Mouse (Mus musculus) midbrain, embryonic 14.5 days (tissue): ENCODE measurements around the gene Eefsec. TPM values are rescaled to one million over a fixed set of nuclear protein-coding genes. Genes with fewer than 3 reads are reported as not detected.

Experiments
- ATAC-seq: fragments of 200-750 bp; cut with Nextera tagmentation; 2 replicates; pipeline ENCODE4 v1.8.0; 2017; ENCODE audit warnings: moderate number of reproducible peaks, moderate library complexity; ENCODE audit not compliant: low FRiP score, low TSS enrichment
- DNase-seq: peaks from one replicate; pipeline ENCODE4 v3.0.0-alpha.2; 2015
- H3K27ac ChIP-seq: fragments of 300-500 bp; sonication (generic); replicated peaks from 2 replicates; pipeline ENCODE4 v1.5.1; 2014; ENCODE audit warnings: mild to moderate bottlenecking, low read depth, low read length, moderate library complexity
- H3K27me3 ChIP-seq: fragments of 300-500 bp; sonication (generic); 2 replicates; pipeline ENCODE4 v1.6.1; 2014; ENCODE audit warnings: low read length, control low read depth, mixed read lengths; ENCODE audit not compliant: control insufficient read depth, insufficient read depth
- H3K36me3 ChIP-seq: fragments of 300-500 bp; sonication (generic); 2 replicates; pipeline ENCODE4 v1.6.1; 2014; ENCODE audit warnings: low read length, control low read depth; ENCODE audit not compliant: control insufficient read depth, insufficient read depth
- H3K4me1 ChIP-seq: fragments of 300-500 bp; sonication (generic); 2 replicates; pipeline ENCODE4 v1.6.1; 2014; ENCODE audit warnings: mild to moderate bottlenecking, antibody characterized with exemption, low read length, control low read depth; ENCODE audit not compliant: control insufficient read depth, insufficient read depth
- H3K4me2 ChIP-seq: fragments of 300-500 bp; sonication (generic); 2 replicates; pipeline ENCODE4 v1.6.1; 2014; ENCODE audit warnings: mild to moderate bottlenecking, low read length, moderate library complexity
- H3K4me3 ChIP-seq: fragments of 300-500 bp; sonication (generic); replicated peaks from 2 replicates; pipeline ENCODE4 v1.5.1; 2014; ENCODE audit warnings: low read depth, low read length
- H3K9ac ChIP-seq: fragments of 300-500 bp; sonication (generic); replicated peaks from 2 replicates; pipeline ENCODE4 v1.6.1; 2014; ENCODE audit warnings: mild to moderate bottlenecking, low read length, moderate library complexity
- H3K9me3 ChIP-seq: fragments of 300-500 bp; sonication (generic); 2 replicates; pipeline ENCODE4 v1.6.1; 2016; ENCODE audit warnings: low read length, control low read depth, mixed read lengths; ENCODE audit not compliant: control insufficient read depth
- WGBS: fragments of 180-500 bp; shearing (Covaris S2); extraction: QIAGEN DNeasy Blood & Tissue Kit; methylation state at CpG from one replicate; pipeline ENCODE4 v1.1.7; 2014; 5-methylcytosine and 5-hydroxymethylcytosine counted together
- polyA plus RNA-seq: library from polyadenylated mRNA; unstranded; fragments of >200 nt; fragmentation: Nextera tagmentation; extraction: Ambion mirVana; gene quantifications from 2 replicates; pipeline ENCODE4 v1.2.1, GENCODE M21; 2014

Eefsec gene
- polyA plus RNA-seq, 1 experiment from 2014 or later, result 28.0 TPM

DNA sequence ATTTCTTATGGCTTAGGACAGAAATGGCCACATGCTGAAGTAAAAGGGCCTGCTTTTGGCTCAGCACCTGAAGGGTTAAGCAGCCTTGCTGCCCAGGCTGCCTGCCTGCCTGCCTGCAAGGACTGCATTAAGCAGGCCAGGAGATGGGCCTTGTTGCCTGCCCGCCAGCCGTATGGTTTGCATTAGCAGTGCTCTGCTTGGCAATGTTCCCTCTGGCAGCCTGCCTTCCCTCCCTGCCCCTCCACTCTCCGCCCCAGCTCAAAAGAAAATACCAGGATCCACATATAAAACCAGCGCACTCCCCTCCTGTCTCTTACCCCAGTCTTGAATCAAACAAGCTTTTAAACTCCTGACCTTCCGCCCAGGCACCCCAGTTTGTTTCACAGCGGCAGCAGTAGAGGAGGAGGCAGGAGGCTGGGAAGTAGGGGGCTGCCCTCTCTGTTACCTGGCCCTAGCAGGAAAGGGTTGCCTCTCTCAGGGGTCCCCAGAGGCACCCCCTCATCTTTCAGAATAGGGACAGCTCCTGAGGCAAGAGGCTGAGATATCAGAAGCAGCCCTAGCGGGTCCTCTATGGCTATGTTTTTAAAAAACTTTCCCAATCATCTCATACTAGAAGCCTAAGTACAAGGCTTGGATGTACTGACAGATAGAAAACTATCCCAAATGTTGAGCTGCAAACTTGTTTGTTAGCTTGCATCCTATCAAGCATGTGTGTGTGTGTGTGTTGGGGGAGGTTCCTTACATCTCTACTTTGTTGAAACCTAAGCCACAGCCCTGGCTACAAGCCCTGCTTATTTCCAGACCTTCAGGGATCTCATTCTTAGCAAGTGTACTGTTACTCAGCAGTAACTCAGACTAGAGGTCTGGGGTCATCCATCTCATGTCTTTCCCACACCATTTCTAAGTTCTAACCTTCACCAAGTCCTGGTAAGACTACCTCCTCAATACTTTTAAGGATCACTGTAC lies 102.6 kb downstream of the Eefsec start:
- ATAC-seq, result peak; percentile 85
- peak overlapping the region; percentile 8; the same call in 1 of the 2 replicates for H3K4me2 ChIP-seq

DNA sequence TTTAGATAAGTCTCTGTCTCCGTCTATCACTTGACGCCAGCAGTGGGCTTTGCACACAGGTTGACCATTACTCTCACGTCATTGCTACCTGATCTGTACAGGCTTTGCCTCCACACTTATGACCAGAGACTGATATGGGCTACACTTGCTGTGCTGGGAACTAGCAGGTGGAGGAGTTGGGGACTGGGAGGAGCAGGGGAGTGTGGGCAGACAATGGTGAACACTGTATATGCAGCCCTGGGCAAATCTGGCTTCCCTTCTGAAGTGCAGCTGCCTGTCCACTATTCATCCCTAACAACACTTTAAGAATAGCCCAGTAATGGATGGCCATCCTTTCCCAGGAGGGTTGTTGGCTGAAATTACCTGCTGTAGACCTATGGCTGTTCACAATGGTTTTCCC lies 103.4 kb downstream of the Eefsec start:
- peaks cover 21% of the 10 kb centered on the region for H3K4me1 ChIP-seq
- peak overlapping the region; percentile 72 for H3K27ac ChIP-seq
- no peak for ATAC-seq
- 0 out of 2 replicates have a peak overlapping the region, but pooled peaks have one; percentile 9 for H3K9ac ChIP-seq
- WGBS, result 87% methylated on average over 3 of the region's 3 CpGs
- H3K27me3 ChIP-seq, result no peaks in the 10 kb centered on the region
- H3K4me2 ChIP-seq, result no peak overlapping the region
- no peaks in the 10 kb centered on the region for H3K36me3 ChIP-seq
- H3K9me3 ChIP-seq, result no peaks in the 10 kb centered on the region
- H3K4me3 ChIP-seq, result no peak overlapping the region
- no peak for DNase-seq

More for the DNA sequence above, 102.6 kb downstream of the Eefsec start:
- peaks cover 21% of the 10 kb centered on the region for H3K4me1 ChIP-seq
- no peak overlapping the region for H3K4me3 ChIP-seq
- no peaks in the 10 kb centered on the region for H3K9me3 ChIP-seq
- 0 out of 2 replicates have a peak overlapping the region, but pooled peaks have one; percentile 9 for H3K9ac ChIP-seq
- no peaks in the 10 kb centered on the region for H3K36me3 ChIP-seq
- 46% methylated on average over 7 of the region's 7 CpGs for WGBS
- peak overlapping the region; percentile 72 for H3K27ac ChIP-seq
- H3K27me3 ChIP-seq, result no peaks in the 10 kb centered on the region
- DNase-seq, result peak; percentile 84

DNA sequence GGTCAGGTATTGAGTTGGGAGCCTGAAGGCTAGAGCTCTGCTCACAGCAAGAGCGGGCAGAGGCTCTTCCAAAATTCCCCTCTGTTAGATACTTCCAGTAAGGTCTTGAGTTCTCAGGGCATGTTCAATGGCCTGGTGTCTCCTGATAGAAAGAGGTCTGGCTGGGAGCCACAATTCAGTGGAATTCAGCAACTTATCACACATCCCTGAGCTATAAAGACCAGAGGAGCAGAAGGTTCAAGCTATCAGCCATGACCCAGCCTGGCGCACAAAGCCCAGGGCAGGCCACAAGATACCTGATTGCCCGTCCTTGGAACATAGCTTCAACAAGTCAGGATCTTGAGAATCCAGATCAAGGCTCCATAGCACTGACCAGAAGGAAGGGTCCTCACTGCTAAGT lies 105.2 kb downstream of the Eefsec start:
- Histone ChIP-seq H3K9ac (no peak overlapping the region), H3K36me3 (no peaks in the 10 kb centered on the region), H3K9me3 (no peaks in the 10 kb centered on the region), H3K4me2 (no peak overlapping the region), H3K27ac (no peak overlapping the region), H3K4me3 (no peak overlapping the region), H3K4me1 (peaks cover 18% of the 10 kb centered on the region), H3K27me3 (no peaks in the 10 kb centered on the region)
- DNase-seq (no peak), ATAC-seq (no peak)
- 100% methylated on average over 3 of the region's 3 CpGs for WGBS

DNA sequence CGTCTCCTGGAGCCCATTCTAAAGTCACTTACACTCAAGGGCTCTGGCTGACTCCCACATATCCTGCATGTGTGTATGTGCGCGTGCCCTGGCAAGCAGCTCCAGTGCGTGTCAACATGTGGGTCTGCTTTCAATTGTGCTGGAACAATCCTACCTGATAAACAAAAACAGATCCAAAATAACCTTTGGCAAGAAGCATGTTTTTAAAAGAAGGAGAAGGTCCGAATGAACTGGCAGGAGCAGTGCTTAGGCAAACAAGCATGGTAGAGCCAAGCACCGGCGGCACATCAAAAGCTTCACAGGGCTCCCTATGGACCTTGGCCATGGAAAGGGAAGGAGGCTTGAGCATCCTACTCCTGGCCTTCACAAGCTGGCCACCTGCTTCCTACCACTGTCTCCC lies 105.6 kb downstream of the Eefsec start:
- WGBS, result 95% methylated on average over 7 of the region's 7 CpGs
- H3K4me1 ChIP-seq, result peaks cover 16% of the 10 kb centered on the region
- H3K9ac ChIP-seq, result no peak overlapping the region
- H3K4me2 ChIP-seq, result no peak overlapping the region
- no peak overlapping the region for H3K4me3 ChIP-seq
- H3K36me3 ChIP-seq, result no peaks in the 10 kb centered on the region
- ATAC-seq (no peak), DNase-seq (no peak)
- no peaks in the 10 kb centered on the region for H3K9me3 ChIP-seq
- no peaks in the 10 kb centered on the region for H3K27me3 ChIP-seq
- no peak overlapping the region for H3K27ac ChIP-seq

DNA sequence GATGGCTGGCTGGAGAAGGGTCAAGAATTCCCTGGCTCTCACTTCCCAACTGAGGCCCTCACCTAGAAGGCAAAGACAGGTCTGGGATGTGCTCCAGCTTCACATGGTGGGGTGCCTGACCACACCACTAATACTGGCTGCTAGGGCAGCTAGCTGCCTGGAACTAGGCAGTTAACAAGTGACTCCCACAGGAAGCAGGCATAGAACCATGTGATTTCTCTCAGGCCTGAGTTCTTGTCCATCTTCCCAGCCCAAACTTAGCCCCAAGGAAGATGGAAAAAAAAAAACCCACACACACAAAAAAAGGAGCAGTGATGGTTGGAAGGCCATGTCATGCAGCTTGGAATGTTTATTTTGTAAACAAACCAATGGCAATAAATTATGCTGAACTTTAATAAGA lies 117.0 kb downstream of the Eefsec start:
- no peak overlapping the region for H3K4me3 ChIP-seq
- DNase-seq, result no peak
- ATAC-seq, result no peak
- no peak overlapping the region for H3K9ac ChIP-seq
- H3K27me3 ChIP-seq, result no peaks in the 10 kb centered on the region
- no peaks in the 10 kb centered on the region for H3K36me3 ChIP-seq
- no peak overlapping the region for H3K4me2 ChIP-seq
- H3K9me3 ChIP-seq, result 0 out of 2 replicates have a peak, but pooled peaks cover 3% of the 10 kb centered on the region
- no peak overlapping the region for H3K27ac ChIP-seq
- no peaks in the 10 kb centered on the region for H3K4me1 ChIP-seq

DNA sequence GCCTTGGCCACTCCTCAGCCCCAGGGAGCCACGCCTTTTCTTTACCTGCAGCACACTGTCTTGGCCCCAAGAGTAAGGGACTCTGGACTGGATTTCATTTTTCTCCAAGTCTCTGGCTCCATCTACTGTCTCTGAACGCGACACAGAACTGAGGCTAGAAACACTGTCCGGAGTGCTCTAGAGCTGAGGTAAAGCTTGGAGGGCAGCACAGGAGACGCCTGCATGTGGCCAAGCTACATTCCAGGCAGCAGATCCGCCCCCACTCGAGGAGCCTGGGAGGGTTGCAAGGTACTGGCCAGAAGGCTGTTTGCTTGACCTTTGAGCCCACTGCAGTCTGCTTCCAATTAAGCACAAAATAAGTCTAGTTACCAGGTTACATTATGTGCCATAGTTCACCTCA lies 124.5 kb downstream of the Eefsec start:
- Histone ChIP-seq H3K9ac (no peak overlapping the region), H3K27me3 (no peaks in the 10 kb centered on the region), H3K36me3 (no peaks in the 10 kb centered on the region), H3K4me1 (no peaks in the 10 kb centered on the region), H3K4me2 (no peak overlapping the region), H3K27ac (no peak overlapping the region), H3K9me3 (no peaks in the 10 kb centered on the region), H3K4me3 (no peak overlapping the region)
- 67% methylated on average over 7 of the region's 7 CpGs for WGBS
- ATAC-seq (no peak), DNase-seq (peak; percentile 33)

DNA sequence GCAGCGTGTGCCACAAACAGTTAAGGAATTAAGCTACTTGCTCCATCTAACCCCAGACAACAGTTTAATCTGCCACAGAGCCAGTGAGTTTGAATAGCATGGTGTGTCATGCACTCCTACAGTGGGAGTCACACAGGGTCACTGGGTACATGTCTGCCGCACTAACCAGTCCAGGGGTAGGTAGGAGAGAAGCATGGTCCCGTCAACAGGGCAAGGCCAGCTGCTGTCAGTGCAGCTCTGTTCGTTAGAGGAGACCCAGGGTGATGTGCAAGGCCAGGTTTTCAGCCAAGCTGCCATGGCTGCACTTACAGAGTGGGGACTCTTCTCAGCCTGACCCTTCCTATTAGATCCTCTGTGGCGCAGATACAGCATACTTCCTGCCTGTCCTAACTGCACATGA lies 125.1 kb downstream of the Eefsec start:
- Histone ChIP-seq H3K27me3 (no peaks in the 10 kb centered on the region), H3K27ac (no peak overlapping the region), H3K36me3 (no peaks in the 10 kb centered on the region), H3K4me1 (no peaks in the 10 kb centered on the region), H3K4me2 (no peak overlapping the region), H3K9me3 (no peaks in the 10 kb centered on the region), H3K4me3 (no peak overlapping the region), H3K9ac (no peak overlapping the region)
- 82% methylated on average over 5 of the region's 5 CpGs for WGBS
- DNase-seq (no peak), ATAC-seq (no peak)

DNA sequence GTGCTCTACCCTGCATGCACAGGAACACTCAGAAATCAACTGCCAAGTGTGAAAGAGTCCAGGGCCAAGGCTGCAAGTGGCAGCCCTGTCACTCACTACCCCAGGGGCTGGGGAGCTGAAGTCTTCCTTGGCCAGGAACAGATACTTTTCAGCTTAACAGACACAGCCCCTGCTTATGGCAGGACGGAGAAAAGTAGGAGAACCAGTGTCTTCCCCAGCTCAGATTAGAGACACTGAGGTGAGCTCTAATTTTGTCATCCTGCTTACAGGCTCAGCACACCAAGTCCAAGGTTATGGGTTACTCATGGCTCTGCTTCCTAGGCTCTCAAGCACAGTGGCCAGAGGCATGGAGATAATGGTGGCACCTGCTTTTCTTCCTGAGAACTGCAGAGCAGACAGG lies 126.6 kb downstream of the Eefsec start:
- Histone ChIP-seq H3K36me3 (no peaks in the 10 kb centered on the region), H3K4me2 (no peak overlapping the region), H3K27ac (no peak overlapping the region), H3K4me3 (no peak overlapping the region), H3K9me3 (no peaks in the 10 kb centered on the region), H3K4me1 (no peaks in the 10 kb centered on the region), H3K9ac (no peak overlapping the region), H3K27me3 (no peaks in the 10 kb centered on the region)
- ATAC-seq, result no peak
- no peak for DNase-seq
- WGBS, result 91% methylated on average over 1 of the region's 1 CpGs

DNA sequence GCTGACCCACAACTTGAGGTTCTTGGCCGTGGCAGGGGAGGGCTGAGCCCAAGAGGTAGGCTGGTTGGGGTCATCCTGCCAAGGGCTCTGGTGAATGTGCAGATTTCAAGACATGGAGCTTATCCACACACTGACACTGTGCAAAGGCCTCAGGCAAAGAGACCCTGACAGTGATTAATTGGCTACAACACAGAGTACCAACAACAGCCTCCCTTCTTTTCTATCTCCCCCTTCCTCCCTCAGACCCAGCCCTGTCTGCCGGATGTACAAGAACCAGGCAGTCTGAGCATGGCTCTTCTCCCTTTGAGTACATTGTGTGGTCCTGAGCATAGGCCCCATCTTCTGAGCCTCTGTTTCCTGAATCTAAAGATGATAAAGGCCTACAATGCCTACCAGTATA lies 131.0 kb downstream of the Eefsec start:
- Histone ChIP-seq H3K27ac (0 out of 2 replicates have a peak overlapping the region, but pooled peaks have one; percentile 13), H3K4me2 (no peak overlapping the region), H3K4me1 (no peaks in the 10 kb centered on the region), H3K36me3 (no peaks in the 10 kb centered on the region), H3K4me3 (no peak overlapping the region), H3K9me3 (no peaks in the 10 kb centered on the region), H3K27me3 (no peaks in the 10 kb centered on the region), H3K9ac (no peak overlapping the region)
- no peak for ATAC-seq
- DNase-seq, result peak; percentile 8
- WGBS, result 67% methylated on average over 2 of the region's 2 CpGs
